Mouse (Mus musculus) adrenal gland, adult 8-10 months (tissue): ENCODE measurements around the gene Cfap61. TPM values are rescaled to one million over a fixed set of nuclear protein-coding genes. Genes with fewer than 3 reads are reported as not detected.

Source experiments
- DNase-seq: peaks from one replicate; pipeline ENCODE4 v3.0.0; 2022
- total RNA-seq, 4 experiments: library from RNA; stranded (reverse); gene quantifications; 2 replicates each; pipeline ENCODE4 v1.2.4; 2022

The Cfap61 gene
- total RNA-seq, 4 experiments from 2014 or later: 21.7 to 59.7 (median 35.5) TPM

- DNase-seq: no peak
Observed at GRCm38 (mm10) chr2:146010816-146011215, 76.2 kb downstream of the Cfap61 start.

- DNase-seq: no peak
Observed at GRCm38 (mm10) chr2:146015341-146016186, 81.0 kb downstream of the Cfap61 start.

GRCm38 (mm10) chr2:146022846-146023245 is 88.3 kb downstream of the Cfap61 start:
- no peak for DNase-seq

- no peak for DNase-seq
Observed at GRCm38 (mm10) chr2:146043640-146044039, 109.1 kb downstream of the Cfap61 start.

GRCm38 (mm10) chr2:146044926-146045890 is 110.6 kb downstream of the Cfap61 start:
- no peak for DNase-seq

- DNase-seq: no peak
Observed at GRCm38 (mm10) chr2:146047691-146048090, 113.1 kb downstream of the Cfap61 start.

GRCm38 (mm10) chr2:146048221-146048829 is 113.7 kb downstream of the Cfap61 start:
- DNase-seq: no peak

GRCm38 (mm10) chr2:146049339-146049738 is 114.8 kb downstream of the Cfap61 start:
- DNase-seq: no peak

- no peak for DNase-seq
Observed at GRCm38 (mm10) chr2:146050069-146050468, 115.5 kb downstream of the Cfap61 start.

- DNase-seq: no peak
Observed at GRCm38 (mm10) chr2:146051334-146051733, 116.8 kb downstream of the Cfap61 start.

GRCm38 (mm10) chr2:146057123-146057522 is 122.5 kb downstream of the Cfap61 start:
- no peak for DNase-seq

GRCm38 (mm10) chr2:146058791-146059190 is 124.2 kb downstream of the Cfap61 start:
- DNase-seq: no peak

- no peak for DNase-seq
Observed at GRCm38 (mm10) chr2:146061421-146062300, 127.1 kb downstream of the Cfap61 start.

GRCm38 (mm10) chr2:146062330-146063092 is 127.9 kb downstream of the Cfap61 start:
- DNase-seq: no peak

GRCm38 (mm10) chr2:146063093-146064074 is 128.8 kb downstream of the Cfap61 start:
- DNase-seq: no peak

GRCm38 (mm10) chr2:146067364-146067763 is 132.8 kb downstream of the Cfap61 start:
- no peak for DNase-seq

GRCm38 (mm10) chr2:146073300-146073699 is 138.7 kb downstream of the Cfap61 start:
- DNase-seq: no peak

- DNase-seq: no peak
Observed at GRCm38 (mm10) chr2:146077117-146077516, 142.5 kb downstream of the Cfap61 start.

GRCm38 (mm10) chr2:146080282-146080681 is 145.7 kb downstream of the Cfap61 start:
- DNase-seq: no peak
